Mouse (Mus musculus) heart, embryonic 12.5 days (tissue): ENCODE data around the gene Id2. TPM values are rescaled to one million over a fixed set of nuclear protein-coding genes. Genes with fewer than 3 reads are reported as not detected.

ENCODE experiments used
- ATAC-seq: fragments of 200-750 bp; cut with Nextera tagmentation; 2 replicates; pipeline ENCODE4 v1.8.0; 2017; ENCODE audit warnings: moderate TSS enrichment, moderate library complexity; ENCODE audit not compliant: insufficient number of reproducible peaks, low FRiP score
- H3K27ac ChIP-seq: fragments of 300-500 bp; sonication (generic); 2 replicates; pipeline ENCODE4 v1.5.1; 2016; ENCODE audit warnings: mild to moderate bottlenecking, moderate library complexity; ENCODE audit not compliant: poor library complexity, severe bottlenecking
- H3K27me3 ChIP-seq: fragments of 300-500 bp; sonication (generic); replicated peaks from 2 replicates; pipeline ENCODE4 v1.6.1; 2016; ENCODE audit warnings: mild to moderate bottlenecking, moderate library complexity
- H3K36me3 ChIP-seq: fragments of 300-500 bp; sonication (generic); 2 replicates; pipeline ENCODE4 v1.6.1; 2016; ENCODE audit warnings: mild to moderate bottlenecking, moderate library complexity
- H3K4me1 ChIP-seq: fragments of 300-500 bp; sonication (generic); replicated peaks from 2 replicates; pipeline ENCODE4 v1.6.1; 2016; ENCODE audit warnings: mild to moderate bottlenecking
- H3K4me2 ChIP-seq: fragments of 300-500 bp; sonication (generic); 2 replicates; pipeline ENCODE4 v1.6.1; 2016; ENCODE audit warnings: mild to moderate bottlenecking, moderate library complexity
- H3K4me3 ChIP-seq: fragments of 300-500 bp; sonication (generic); 2 replicates; pipeline ENCODE4 v1.5.1; 2016; ENCODE audit warnings: mild to moderate bottlenecking
- H3K9ac ChIP-seq: fragments of 300-500 bp; sonication (generic); 2 replicates; pipeline ENCODE4 v1.6.1; 2016; ENCODE audit warnings: mild to moderate bottlenecking, moderate library complexity
- H3K9me3 ChIP-seq: fragments of 300-500 bp; sonication (generic); replicated peaks from 2 replicates; pipeline ENCODE4 v1.6.1; 2016; ENCODE audit warnings: mild to moderate bottlenecking, moderate library complexity
- WGBS: fragments of 180-500 bp; shearing (Covaris S2); methylation state at CpG from one replicate; pipeline ENCODE4 v1.1.7; 2016; 5-methylcytosine and 5-hydroxymethylcytosine counted together
- polyA plus RNA-seq: library from polyadenylated mRNA; unstranded; fragments of >200 nt; fragmentation: Nextera tagmentation; extraction: Ambion mirVana; gene quantifications from 2 replicates; pipeline ENCODE4 v1.2.1, GENCODE M21; 2016

Id2 gene
- polyA plus RNA-seq, 1 experiment from 2014 or later: 433 TPM

GRCm38 (mm10) chr12:25108865-25109264 lies 11.9 kb upstream of the Id2 start:
- no peak overlapping the region for H3K27ac ChIP-seq
- no peak overlapping the region for H3K4me3 ChIP-seq
- no peak overlapping the region for H3K4me2 ChIP-seq
- no peak for ATAC-seq
- H3K4me1 ChIP-seq: peaks cover 10% of the 10 kb centered on the region
- H3K36me3 ChIP-seq: no peaks in the 10 kb centered on the region
- H3K9me3 ChIP-seq: 0 out of 2 replicates have a peak, but pooled peaks cover under 1% of the 10 kb centered on the region
- WGBS: 47% methylated on average over 2 of the region's 2 CpGs
- no peak overlapping the region for H3K9ac ChIP-seq
- no peaks in the 10 kb centered on the region for H3K27me3 ChIP-seq

- H3K4me2 ChIP-seq: no peak overlapping the region
- H3K36me3 ChIP-seq: no peaks in the 10 kb centered on the region
- no peaks in the 10 kb centered on the region for H3K27me3 ChIP-seq
- peaks cover 13% of the 10 kb centered on the region for H3K4me1 ChIP-seq
- H3K9ac ChIP-seq: no peak overlapping the region
- ATAC-seq: no peak
- no peak overlapping the region for H3K4me3 ChIP-seq
- no peak overlapping the region for H3K27ac ChIP-seq
- no peaks in the 10 kb centered on the region for H3K9me3 ChIP-seq
Measured at GRCm38 (mm10) chr12:25104541-25104940, 7.6 kb upstream of the Id2 start.

GRCm38 (mm10) chr12:25103911-25104310 lies 7.0 kb upstream of the Id2 start:
- H3K9me3 ChIP-seq: no peaks in the 10 kb centered on the region
- WGBS: 68% methylated on average over 6 of the region's 6 CpGs
- H3K27me3 ChIP-seq: no peaks in the 10 kb centered on the region
- no peaks in the 10 kb centered on the region for H3K36me3 ChIP-seq
- no peak overlapping the region for H3K27ac ChIP-seq
- ATAC-seq: no peak
- no peak overlapping the region for H3K4me2 ChIP-seq
- H3K4me1 ChIP-seq: peaks cover 11% of the 10 kb centered on the region
- no peak overlapping the region for H3K4me3 ChIP-seq
- no peak overlapping the region for H3K9ac ChIP-seq

GRCm38 (mm10) chr12:25101389-25101788 lies 4.4 kb upstream of the Id2 start:
- no peaks in the 10 kb centered on the region for H3K9me3 ChIP-seq
- H3K9ac ChIP-seq: peak overlapping the region; percentile 86; the same call in 1 of the 2 replicates
- H3K27me3 ChIP-seq: no peaks in the 10 kb centered on the region
- H3K4me1 ChIP-seq: peaks cover 20% of the 10 kb centered on the region
- H3K27ac ChIP-seq: peak overlapping the region; percentile 97
- no peak overlapping the region for H3K4me3 ChIP-seq
- no peak for ATAC-seq
- peak overlapping the region; percentile 86 for H3K4me2 ChIP-seq
- WGBS: 29% methylated on average over 5 of the region's 5 CpGs
- H3K36me3 ChIP-seq: no peaks in the 10 kb centered on the region

GRCm38 (mm10) chr12:25100411-25101217 lies 3.7 kb upstream of the Id2 start:
- H3K4me1 ChIP-seq: peaks cover 20% of the 10 kb centered on the region
- peak overlapping the region; percentile 97 for H3K27ac ChIP-seq
- under 1% methylated on average over 58 of the region's 59 CpGs for WGBS
- H3K9ac ChIP-seq: peak overlapping the region; percentile 86
- no peaks in the 10 kb centered on the region for H3K9me3 ChIP-seq
- H3K36me3 ChIP-seq: no peaks in the 10 kb centered on the region
- peak overlapping the region; percentile 93 for H3K4me3 ChIP-seq
- no peaks in the 10 kb centered on the region for H3K27me3 ChIP-seq
- ATAC-seq: no peak
- H3K4me2 ChIP-seq: peak overlapping the region; percentile 86

GRCm38 (mm10) chr12:25099563-25100408 lies 2.8 kb upstream of the Id2 start:
- under 1% methylated on average over 38 of the region's 38 CpGs for WGBS

GRCm38 (mm10) chr12:25099313-25099562 lies 2.3 kb upstream of the Id2 start:
- WGBS: under 1% methylated on average over 9 of the region's 9 CpGs
- no peaks in the 10 kb centered on the region for H3K27me3 ChIP-seq
- peak; percentile 36; the same call in 1 of the 2 replicates for ATAC-seq

More at GRCm38 (mm10) chr12:25099563-25100408, 2.8 kb upstream of the Id2 start:
- peak overlapping the region; percentile 97 for H3K27ac ChIP-seq
- H3K4me2 ChIP-seq: peak overlapping the region; percentile 86
- H3K4me1 ChIP-seq: peaks cover 20% of the 10 kb centered on the region
- peak overlapping the region; percentile 86 for H3K9ac ChIP-seq
- H3K9me3 ChIP-seq: no peaks in the 10 kb centered on the region
- no peaks in the 10 kb centered on the region for H3K27me3 ChIP-seq
- H3K4me3 ChIP-seq: peak overlapping the region; percentile 93
- ATAC-seq: no peak
- no peaks in the 10 kb centered on the region for H3K36me3 ChIP-seq

GRCm38 (mm10) chr12:25098561-25099312 lies 1.8 kb upstream of the Id2 start:
- peak overlapping the region; percentile 97 for H3K27ac ChIP-seq
- WGBS: under 1% methylated on average over 61 of the region's 61 CpGs
- peak overlapping the region; percentile 93 for H3K4me3 ChIP-seq
- H3K4me1 ChIP-seq: peaks cover 20% of the 10 kb centered on the region
- H3K9ac ChIP-seq: peak overlapping the region; percentile 86
- no peaks in the 10 kb centered on the region for H3K27me3 ChIP-seq
- H3K36me3 ChIP-seq: no peaks in the 10 kb centered on the region
- peak overlapping the region; percentile 86 for H3K4me2 ChIP-seq
- peak; percentile 79 for ATAC-seq
- H3K9me3 ChIP-seq: no peaks in the 10 kb centered on the region

More at GRCm38 (mm10) chr12:25099313-25099562, 2.3 kb upstream of the Id2 start:
- peak overlapping the region; percentile 97 for H3K27ac ChIP-seq
- peak overlapping the region; percentile 93 for H3K4me3 ChIP-seq
- H3K4me1 ChIP-seq: peaks cover 20% of the 10 kb centered on the region
- H3K36me3 ChIP-seq: no peaks in the 10 kb centered on the region
- peak overlapping the region; percentile 86 for H3K9ac ChIP-seq
- peak overlapping the region; percentile 86 for H3K4me2 ChIP-seq
- no peaks in the 10 kb centered on the region for H3K9me3 ChIP-seq

- peaks cover 24% of the 10 kb centered on the region for H3K4me1 ChIP-seq
- no peaks in the 10 kb centered on the region for H3K9me3 ChIP-seq
- WGBS: 2% methylated on average over 10 of the region's 10 CpGs
- H3K36me3 ChIP-seq: 0 out of 2 replicates have a peak, but pooled peaks cover 2% of the 10 kb centered on the region
- peak overlapping the region; percentile 86 for H3K9ac ChIP-seq
- H3K4me2 ChIP-seq: peak overlapping the region; percentile 86
- peak overlapping the region; percentile 93 for H3K4me3 ChIP-seq
- no peak for ATAC-seq
- no peaks in the 10 kb centered on the region for H3K27me3 ChIP-seq
- H3K27ac ChIP-seq: peak overlapping the region; percentile 97
Measured at GRCm38 (mm10) chr12:25098161-25098550, 1.2 kb upstream of the Id2 start.

GRCm38 (mm10) chr12:25097210-25098160 lies 545 bp upstream of the Id2 start:
- Histone ChIP-seq H3K4me2 (peak overlapping the region; percentile 86), H3K4me1 (peaks cover 31% of the 10 kb centered on the region), H3K9me3 (no peaks in the 10 kb centered on the region), H3K4me3 (peak overlapping the region; percentile 93), H3K9ac (peak overlapping the region; percentile 86), H3K36me3 (0 out of 2 replicates have a peak, but pooled peaks cover 2% of the 10 kb centered on the region), H3K27me3 (no peaks in the 10 kb centered on the region), H3K27ac (peak overlapping the region; percentile 97)
- no peak for ATAC-seq
- 6% methylated on average over 28 of the region's 28 CpGs for WGBS
